Mouse (Mus musculus) myocyte (in vitro differentiated cells): Measurements from ENCODE around the gene Olfr508.

ENCODE experiments used
- CEBPB ChIP-seq: IDR thresholded peaks from 2 replicates; pipeline ENCODE4 v1.6.1; 2011; ENCODE audit warnings: mild to moderate bottlenecking, moderate library complexity; ENCODE audit not compliant: poor library complexity, insufficient read depth, severe bottlenecking
- E2F4 ChIP-seq: IDR thresholded peaks from one replicate; pipeline ENCODE4 v1.6.1; 2011; ENCODE audit warnings: mild to moderate bottlenecking, control low read depth, moderate library complexity; ENCODE audit not compliant: insufficient read depth
- MYOD1 ChIP-seq, 3 experiments: IDR thresholded peaks; one replicate each; pipeline ENCODE4 v1.6.1; 2011; ENCODE audit warnings: control low read depth in 2 of 3, low read depth in 2 of 3, mild to moderate bottlenecking in 2 of 3, moderate library complexity in 1 of 3; ENCODE audit not compliant: insufficient read length in 2 of 3, control insufficient read depth in 1 of 3
- MYOG ChIP-seq, 3 experiments: IDR thresholded peaks; one replicate each; pipeline ENCODE4 v1.6.1; 2011; ENCODE audit warnings: control low read depth in 2 of 3, low read depth in 2 of 3, mild to moderate bottlenecking in 2 of 3; ENCODE audit not compliant: insufficient read length in 2 of 3, control insufficient read depth in 1 of 3, insufficient read depth in 1 of 3
- POLR2A ChIP-seq: IDR thresholded peaks from one replicate; pipeline ENCODE4 v1.6.1; 2011; ENCODE audit warnings: low read depth, mild to moderate bottlenecking, control low read depth, moderate library complexity; ENCODE audit not compliant: insufficient read length
- POLR2AphosphoS2 ChIP-seq: IDR thresholded peaks from one replicate; pipeline ENCODE4 v1.6.1; 2011; ENCODE audit warnings: low read depth, control low read depth; ENCODE audit not compliant: insufficient read length
- REST ChIP-seq: IDR thresholded peaks from one replicate; pipeline ENCODE4 v1.6.1; 2011; ENCODE audit warnings: mild to moderate bottlenecking, control low read depth, moderate library complexity; ENCODE audit not compliant: insufficient read depth, insufficient read length
- SRF ChIP-seq: IDR thresholded peaks from one replicate; pipeline ENCODE4 v1.6.1; 2011; ENCODE audit warnings: low read depth; ENCODE audit not compliant: control insufficient read depth, insufficient read length
- TCF12 ChIP-seq: IDR thresholded peaks from one replicate; pipeline ENCODE4 v1.6.1; 2011; ENCODE audit warnings: mild to moderate bottlenecking, control low read depth; ENCODE audit not compliant: poor library complexity, insufficient read depth, severe bottlenecking
- TCF3 ChIP-seq: IDR thresholded peaks from one replicate; pipeline ENCODE4 v1.6.1; 2011; ENCODE audit warnings: low read depth, control low read depth; ENCODE audit not compliant: insufficient read length

DNA sequence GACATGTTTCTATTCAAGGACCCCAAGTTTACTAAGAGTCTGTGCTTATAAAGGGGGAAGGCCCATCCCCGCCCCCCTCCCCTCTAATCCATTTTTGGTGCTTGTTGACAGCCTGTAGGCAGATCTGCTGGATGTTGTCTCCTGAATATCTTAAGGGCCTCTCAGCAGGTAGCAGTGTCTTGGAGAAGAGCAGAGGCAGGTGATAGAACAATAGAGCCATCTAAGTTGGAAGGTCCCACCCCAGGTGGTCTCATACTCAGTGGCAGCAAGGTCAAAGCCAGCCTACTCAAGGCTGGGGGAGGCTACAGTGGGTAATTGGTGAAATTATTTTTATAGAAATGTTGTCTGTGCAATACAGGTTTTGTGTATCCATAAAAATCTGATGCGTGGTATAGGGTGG is 15.7 kb upstream of the Olfr508 start:
- TF ChIP-seq POLR2A, result no peak
- no peak for TF ChIP-seq TCF12
- TF ChIP-seq POLR2AphosphoS2, result no peak
- no peak for TF ChIP-seq E2F4
- TF ChIP-seq SRF, result no peak
- no peak for TF ChIP-seq CEBPB
- no peak for TF ChIP-seq REST
- TF ChIP-seq TCF3, result no peak
- no peak for TF ChIP-seq MYOD1 (IDR thresholded peaks at IDR 0.05; ENCODE audit: control insufficient read depth in 1 of 3, insufficient read length in 2 of 3, low read depth in 2 of 3)
- no peak for TF ChIP-seq MYOG (IDR thresholded peaks at IDR 0.05; ENCODE audit: control insufficient read depth in 1 of 3, insufficient read depth in 1 of 3, insufficient read length in 2 of 3, low read depth in 2 of 3)
